Mouse (Mus musculus): Measurements from ENCODE around the gene Zfp865.

Zfp865 gene

GRCm38 (mm10) chr7:5079365-5080009 is 59.3 kb downstream of the Zfp865 start:
- in situ Hi-C loops (cut with MboI, MseI): loop anchor here (25.0 kb wide), 2 partner anchors 1083 to 1308 kb away; partner anchors contain the start of genes Smim17, Zfp28, Zfp444 and Zfp787

DNA sequence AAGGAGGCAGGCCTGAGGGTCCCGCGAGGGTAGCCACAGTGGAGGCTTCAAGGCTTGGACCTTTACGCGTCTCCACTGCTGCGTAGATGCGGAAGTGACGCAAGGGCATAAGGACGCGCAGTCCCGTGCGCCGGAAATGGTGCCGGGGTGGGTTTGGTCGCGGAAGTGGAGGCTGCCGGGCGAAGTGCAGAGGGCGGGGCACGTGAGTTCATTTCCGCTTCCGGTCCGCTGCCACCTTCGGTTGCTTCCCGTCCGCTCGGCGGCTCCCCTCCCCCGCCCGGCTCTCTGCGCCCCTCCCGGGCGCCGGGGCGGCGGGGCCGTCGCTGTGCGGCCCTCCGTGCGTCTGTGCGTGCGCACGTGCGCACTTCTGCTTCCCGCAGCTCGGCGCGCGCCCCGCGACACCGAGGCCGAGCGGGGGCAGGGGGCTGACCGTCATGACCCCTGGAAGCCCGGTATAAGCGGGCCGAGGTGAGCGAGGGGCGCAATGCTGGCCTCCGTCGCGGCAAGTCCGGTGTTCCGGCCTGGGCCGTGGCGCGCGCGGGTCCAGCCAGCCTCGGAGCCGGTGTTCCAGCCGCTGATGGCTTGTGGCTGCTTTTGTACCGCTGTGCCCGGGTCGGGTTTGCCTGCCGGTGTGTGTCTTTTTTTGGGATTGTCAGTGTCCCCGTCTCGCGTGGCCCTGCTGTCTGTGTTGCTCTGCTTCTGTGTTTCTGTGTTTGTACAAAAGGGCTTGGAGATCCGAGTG is 60.0 kb downstream of the Zfp865 start, which contains the start of gene Epn1:
Gene Epn1 (plus strand): TSS at position 226 of the 742 bp plus-strand sequence.
- in situ Hi-C loops (cut with MboI, MseI): loop anchor here (25.0 kb wide), 2 partner anchors 1082 to 1307 kb away; partner anchors contain the start of genes Smim17, Zfp28, Zfp444 and Zfp787

DNA sequence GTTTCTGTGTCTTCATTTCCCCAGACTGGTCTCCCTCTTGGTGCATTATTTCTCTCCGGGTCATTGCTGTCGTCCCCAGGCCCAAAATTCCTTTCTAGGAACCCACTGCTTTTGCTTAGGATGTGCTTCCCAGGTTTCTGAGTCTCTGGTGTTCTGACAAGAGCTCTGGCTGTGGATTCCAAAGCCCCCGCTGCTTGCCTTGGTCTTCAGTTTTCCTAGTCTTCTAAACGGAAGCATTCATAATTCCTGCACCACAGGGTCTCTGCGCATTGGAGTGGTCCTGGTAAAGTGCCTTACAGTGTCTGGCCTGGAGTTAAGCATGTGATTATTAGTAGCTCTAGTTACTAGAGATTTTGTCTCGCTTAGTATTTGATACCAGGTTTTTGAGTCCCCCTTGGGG is 60.6 kb downstream of the Zfp865 start:
- in situ Hi-C loops (cut with MboI, MseI): loop anchor here (25.0 kb wide), 2 partner anchors 1081 to 1306 kb away; partner anchors contain the start of genes Smim17, Zfp28, Zfp444 and Zfp787

GRCm38 (mm10) chr7:5081241-5081640 is 61.1 kb downstream of the Zfp865 start:
- in situ Hi-C loops (cut with MboI, MseI): loop anchor here (25.0 kb wide), 2 partner anchors 1081 to 1306 kb away; partner anchors contain the start of genes Smim17, Zfp28, Zfp444 and Zfp787

GRCm38 (mm10) chr7:5081939-5082338 is 61.8 kb downstream of the Zfp865 start:
- in situ Hi-C loops (cut with MboI, MseI): loop anchor here (25.0 kb wide), 2 partner anchors 1080 to 1305 kb away; partner anchors contain the start of genes Smim17, Zfp28, Zfp444 and Zfp787

DNA sequence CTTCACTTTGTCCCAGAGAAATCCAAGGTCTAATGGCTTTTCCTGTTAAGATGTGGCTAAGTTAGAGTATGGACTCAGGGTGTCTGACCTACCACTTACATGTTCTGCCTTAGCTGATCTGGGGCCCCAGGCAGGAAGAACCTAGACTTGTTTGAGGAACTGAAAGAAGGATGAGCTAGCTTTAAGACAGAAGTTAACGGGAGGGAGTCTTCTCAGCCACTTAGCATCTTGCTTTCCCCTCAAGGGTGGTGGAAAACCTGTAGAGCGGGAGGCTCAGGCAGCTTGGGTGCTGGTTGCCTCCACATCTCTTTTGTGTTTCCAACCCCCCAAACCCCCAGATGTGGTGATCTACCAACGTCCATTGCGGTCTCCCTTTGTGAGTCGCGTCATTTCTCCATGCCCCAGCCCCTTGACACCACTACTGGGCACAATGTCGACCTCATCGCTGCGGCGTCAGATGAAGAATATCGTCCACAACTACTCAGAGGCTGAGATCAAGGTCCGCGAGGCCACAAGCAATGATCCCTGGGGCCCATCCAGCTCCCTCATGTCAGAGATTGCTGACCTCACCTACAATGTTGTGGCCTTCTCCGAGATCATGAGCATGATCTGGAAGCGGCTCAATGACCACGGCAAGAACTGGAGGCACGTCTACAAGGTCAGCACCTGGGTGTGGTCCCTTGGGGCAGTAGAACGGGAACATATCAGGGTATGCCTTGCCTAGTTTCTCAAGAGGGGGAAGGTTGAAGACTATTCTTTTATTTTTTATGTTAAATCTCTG is 63.3 kb downstream of the Zfp865 start:
- in situ Hi-C loops (cut with MboI, MseI): loop anchor here (25.0 kb wide), 2 partner anchors 1079 to 1304 kb away; partner anchors contain the start of genes Smim17, Zfp28, Zfp444 and Zfp787

DNA sequence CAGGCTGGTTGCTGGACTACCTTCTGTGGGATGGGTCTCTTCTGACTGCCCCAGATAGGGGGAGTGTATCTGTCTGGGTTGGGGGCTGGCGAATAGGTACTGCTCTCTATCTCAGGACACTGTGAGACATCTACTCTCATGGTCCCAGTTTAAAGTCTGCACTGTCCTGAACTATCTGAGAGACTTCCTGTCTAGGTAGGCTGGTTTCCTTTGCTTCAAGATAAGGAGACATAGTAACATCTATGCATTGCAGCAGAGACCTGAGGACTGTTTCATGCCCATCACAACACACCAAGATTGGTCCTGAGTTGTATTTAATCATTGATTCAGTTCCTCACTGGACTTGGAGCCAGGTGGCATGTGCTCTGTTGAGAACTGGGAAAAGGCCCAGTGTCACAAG is 65.3 kb downstream of the Zfp865 start:
- in situ Hi-C loops (cut with MboI, MseI): loop anchor here (25.0 kb wide), 2 partner anchors 1077 to 1302 kb away; partner anchors contain the start of genes Smim17, Zfp28, Zfp444 and Zfp787

Measured in T-helper 1 cell (primary cell).